Mouse (Mus musculus) macrophage (primary cell): ENCODE results near the gene Ripor2. TPM values are rescaled to one million over a fixed set of nuclear protein-coding genes. Genes with fewer than 3 reads are reported as not detected.

Source experiments
- H3K27ac ChIP-seq: fragments of 350-480 bp; formaldehyde crosslinking; 2 replicates; pipeline ENCODE4 v1.9.0; 2021
- H3K36me3 ChIP-seq: fragments of 350-480 bp; formaldehyde crosslinking; 2 replicates; pipeline ENCODE4 v1.9.0; 2021; ENCODE audit errors: inconsistent target
- H3K4me3 ChIP-seq: fragments of 350-480 bp; formaldehyde crosslinking; 2 replicates; pipeline ENCODE4 v1.9.0; 2021; ENCODE audit errors: inconsistent target
- H3K79me2 ChIP-seq: fragments of 350-480 bp; formaldehyde crosslinking; 2 replicates; pipeline ENCODE4 v1.9.0; 2021; ENCODE audit errors: inconsistent target
- WGBS: methylation state at CpG from one replicate; pipeline ENCODE4 v1.1.7; 2026; ENCODE audit warnings: inconsistent platforms; ENCODE audit not compliant: missing documents; 5-methylcytosine and 5-hydroxymethylcytosine counted together
- polyA plus RNA-seq: library from polyadenylated mRNA; stranded (reverse); fragments of 250-400 nt; gene quantifications from 3 replicates; pipeline ENCODE4 v1.2.4, GENCODE M21; 2018; ENCODE audit warnings: inconsistent platforms

Ripor2 gene
- polyA plus RNA-seq, 1 experiment from 2014 or later, result 0.46 TPM

DNA sequence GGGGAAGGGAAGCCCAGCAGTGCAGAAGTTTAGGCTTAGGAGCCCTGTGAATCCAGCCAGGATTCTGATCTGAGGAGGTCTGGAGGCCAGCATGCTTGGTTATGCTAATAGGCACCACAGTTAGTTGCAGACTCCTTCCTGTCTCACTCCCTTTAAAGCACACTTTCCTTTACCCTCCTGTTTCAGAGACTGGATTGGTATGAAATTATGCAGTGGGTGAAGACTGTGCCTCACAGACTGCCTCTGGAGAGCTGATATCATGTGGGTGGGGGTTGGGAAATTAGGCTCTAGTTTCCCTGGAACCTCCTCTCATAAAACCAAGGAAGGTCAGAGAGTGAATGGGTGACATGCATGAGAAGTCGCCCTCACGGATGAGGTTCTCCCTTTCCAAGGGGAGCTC, 88.7 kb downstream of the Ripor2 start:
- Histone ChIP-seq H3K4me3 (no peak overlapping the region), H3K36me3 (no peaks in the 10 kb centered on the region), H3K27ac (no peak overlapping the region), H3K79me2 (no peaks in the 10 kb centered on the region)
- WGBS, result no CpG with 5 or more reads among the region's 2 CpGs

DNA sequence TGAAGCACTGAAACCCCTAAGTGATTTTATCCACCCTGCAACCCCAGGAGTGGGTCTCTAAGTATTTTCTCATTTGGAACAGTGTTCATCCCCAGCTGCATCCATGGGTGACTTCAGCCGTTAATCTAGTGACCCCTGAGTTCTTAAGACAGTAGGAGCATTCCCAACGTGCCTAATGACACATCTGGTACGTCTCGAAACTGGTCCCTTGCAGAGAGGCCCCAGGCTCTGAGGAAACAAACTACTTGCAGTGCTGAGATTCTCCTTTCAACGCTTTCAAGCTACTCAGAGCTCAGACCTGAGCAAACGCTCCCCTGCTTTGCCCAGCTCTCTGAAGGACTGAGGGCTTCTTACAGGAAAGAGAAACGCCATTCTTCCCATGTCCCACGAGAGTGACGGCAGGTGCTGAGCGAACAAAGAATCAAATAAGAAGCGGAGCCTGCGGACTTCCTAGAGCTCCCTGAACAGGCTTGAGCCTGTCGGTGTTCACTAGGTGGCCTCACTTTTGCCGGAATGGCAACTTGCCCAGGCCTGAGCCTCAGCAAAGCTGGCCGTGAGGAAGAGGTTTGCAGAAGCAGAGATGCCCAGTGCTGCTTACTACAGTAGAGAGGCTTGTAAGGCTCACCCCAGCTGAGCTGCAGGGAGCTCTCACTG, 97.2 kb downstream of the Ripor2 start:
- no peaks in the 10 kb centered on the region for H3K36me3 ChIP-seq
- H3K27ac ChIP-seq, result no peak overlapping the region
- 93% methylated on average over 15 of the region's 15 CpGs for WGBS
- no peak overlapping the region for H3K4me3 ChIP-seq
- no peaks in the 10 kb centered on the region for H3K79me2 ChIP-seq

- H3K27ac ChIP-seq, result no peak overlapping the region
- no peak overlapping the region for H3K4me3 ChIP-seq
- no peaks in the 10 kb centered on the region for H3K79me2 ChIP-seq
- no peaks in the 10 kb centered on the region for H3K36me3 ChIP-seq
- WGBS, result 84% methylated on average over 4 of the region's 4 CpGs
Observed at GRCm38 (mm10) chr13:24680951-24681350, 99.0 kb downstream of the Ripor2 start.

DNA sequence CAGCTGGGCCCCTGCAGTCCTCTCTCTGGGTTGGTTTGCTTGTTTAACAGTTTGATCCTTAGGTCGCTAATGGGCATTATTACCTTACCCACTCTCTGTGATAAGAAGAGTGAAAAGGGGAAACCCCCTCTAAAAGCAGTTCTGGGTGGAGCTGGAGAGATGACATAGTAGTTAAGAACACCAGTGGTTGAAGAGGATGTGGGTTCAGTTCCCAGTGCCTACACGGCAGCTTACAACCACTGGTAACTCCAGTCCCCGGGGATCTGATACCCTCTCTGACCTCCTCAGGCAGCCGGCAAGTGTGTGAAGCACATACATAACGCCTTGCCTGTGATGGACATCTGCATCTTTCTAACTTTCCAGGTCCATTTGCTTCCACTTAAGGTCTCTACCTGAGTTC, 100.4 kb downstream of the Ripor2 start:
- WGBS, result 84% methylated on average over 5 of the region's 5 CpGs
- Histone ChIP-seq H3K79me2 (no peaks in the 10 kb centered on the region), H3K27ac (no peak overlapping the region), H3K4me3 (no peak overlapping the region), H3K36me3 (no peaks in the 10 kb centered on the region)

GRCm38 (mm10) chr13:24684503-24684902, 102.5 kb downstream of the Ripor2 start:
- Histone ChIP-seq H3K27ac (no peak overlapping the region), H3K36me3 (no peaks in the 10 kb centered on the region), H3K79me2 (no peaks in the 10 kb centered on the region), H3K4me3 (no peak overlapping the region)
- WGBS, result 32% methylated on average over 2 of the region's 2 CpGs

DNA sequence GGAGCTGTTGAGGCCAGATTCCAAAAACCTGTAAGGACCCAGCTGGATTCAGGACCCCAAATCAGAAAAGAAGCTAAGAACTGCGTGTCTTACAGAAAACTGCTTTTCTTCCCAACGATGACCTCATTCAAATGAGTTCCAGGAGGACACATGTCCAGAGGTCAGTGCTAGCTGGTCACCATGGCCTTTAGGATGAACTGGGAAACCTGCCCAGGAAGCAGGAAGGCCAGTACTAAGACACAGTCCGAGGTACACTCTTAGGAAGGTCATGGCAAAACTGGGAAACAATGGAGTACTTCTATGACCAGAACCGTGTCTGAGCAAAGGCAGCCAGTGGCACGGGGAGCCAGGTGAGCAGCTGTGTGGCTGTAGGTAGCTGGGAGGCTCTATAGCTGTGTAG, 103.9 kb downstream of the Ripor2 start:
- Histone ChIP-seq H3K27ac (no peak overlapping the region), H3K79me2 (no peaks in the 10 kb centered on the region), H3K36me3 (no peaks in the 10 kb centered on the region), H3K4me3 (no peak overlapping the region)
- WGBS, result 97% methylated on average over 5 of the region's 5 CpGs

DNA sequence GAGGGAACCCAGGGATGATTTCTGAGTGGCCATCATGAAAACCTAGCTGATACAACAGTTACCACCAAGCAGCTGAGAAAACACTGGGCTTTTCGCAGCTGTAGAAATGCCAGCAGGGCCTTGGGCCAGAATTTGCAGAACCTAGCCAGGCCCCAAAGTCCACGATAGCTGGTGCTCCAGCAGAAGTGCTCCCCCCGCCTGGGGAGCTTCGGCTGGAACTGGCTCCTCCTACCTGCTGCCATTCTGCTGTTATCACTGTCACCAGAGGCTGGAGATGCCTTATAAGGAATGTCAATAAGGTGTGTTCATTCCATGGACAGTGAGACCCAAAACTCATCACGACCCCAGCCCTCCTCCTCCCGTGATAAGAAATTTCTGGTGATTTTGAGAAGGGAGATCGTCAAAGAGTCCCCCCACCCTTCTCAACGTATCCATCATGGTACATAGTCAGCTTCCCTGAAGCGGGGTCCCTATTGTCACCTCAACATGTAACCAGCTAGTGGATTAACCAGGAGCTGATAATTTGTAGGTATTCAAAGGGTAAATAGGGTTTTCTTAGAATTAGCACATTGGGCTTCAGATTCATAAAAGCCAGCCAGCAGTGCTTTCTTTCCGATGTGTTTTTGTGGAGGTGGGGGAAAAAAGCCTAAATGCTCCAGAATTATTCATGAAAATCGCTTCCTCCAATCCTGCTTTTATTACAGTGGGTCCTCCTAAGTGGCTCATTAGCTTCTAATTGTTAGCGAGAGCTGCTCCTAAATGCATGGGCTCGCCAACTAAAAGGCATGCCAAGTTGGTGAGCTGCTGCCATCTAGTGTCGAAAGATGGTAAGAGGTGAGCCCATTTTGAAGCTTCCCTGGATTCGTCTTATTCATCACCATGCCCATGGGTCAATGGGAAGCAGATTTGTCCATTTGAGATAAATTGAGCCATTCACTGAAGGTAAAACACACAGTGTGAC, 105.0 kb downstream of the Ripor2 start:
- Histone ChIP-seq H3K27ac (no peak overlapping the region), H3K4me3 (no peak overlapping the region), H3K79me2 (no peaks in the 10 kb centered on the region), H3K36me3 (no peaks in the 10 kb centered on the region)
- 69% methylated on average over 15 of the region's 15 CpGs for WGBS

DNA sequence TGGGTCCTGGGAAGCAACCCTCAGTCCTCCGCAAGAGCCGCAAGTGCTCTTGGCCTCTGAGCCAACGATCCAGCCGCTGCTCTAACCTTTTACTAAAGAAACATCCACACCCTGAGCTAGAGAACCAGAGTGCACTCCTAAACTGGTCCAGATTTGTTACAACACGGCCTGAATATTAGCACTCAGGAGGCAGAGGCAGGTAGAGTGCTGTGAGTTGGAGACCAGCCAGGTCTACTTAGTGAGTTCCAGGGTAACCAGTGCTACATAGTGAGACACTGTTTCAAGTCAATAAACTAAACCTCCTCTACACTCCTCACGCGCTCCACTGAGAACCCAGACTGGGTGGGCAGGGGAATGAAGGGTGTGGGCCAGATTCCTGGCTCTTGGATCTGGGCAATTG, 111.3 kb downstream of the Ripor2 start:
- WGBS, result 87% methylated on average over 7 of the region's 7 CpGs
- H3K4me3 ChIP-seq, result no peak overlapping the region
- H3K27ac ChIP-seq, result no peak overlapping the region
- H3K79me2 ChIP-seq, result no peaks in the 10 kb centered on the region
- H3K36me3 ChIP-seq, result no peaks in the 10 kb centered on the region

DNA sequence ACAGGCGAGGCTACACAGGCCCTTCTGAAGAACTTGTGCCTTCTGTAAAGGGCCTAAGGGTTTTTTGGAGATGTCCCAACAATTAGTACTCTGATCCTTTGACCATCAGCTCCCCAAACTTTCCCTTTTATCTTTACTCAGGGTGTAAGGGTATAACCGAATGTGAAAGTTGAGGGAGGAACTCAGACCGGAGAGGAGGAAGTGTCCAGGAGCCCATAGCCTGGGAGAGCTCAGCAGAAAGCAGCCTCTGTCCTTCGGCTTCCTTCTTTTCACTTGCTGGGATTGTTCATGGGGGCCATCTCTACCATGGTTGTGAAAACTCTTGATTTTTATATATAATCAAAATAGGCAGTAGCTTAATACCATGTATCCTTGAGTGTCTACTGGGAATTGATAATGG, 116.8 kb downstream of the Ripor2 start:
- Histone ChIP-seq H3K27ac (no peak overlapping the region), H3K36me3 (no peaks in the 10 kb centered on the region), H3K4me3 (no peak overlapping the region), H3K79me2 (no peaks in the 10 kb centered on the region)
- WGBS, result 29% methylated on average over 4 of the region's 4 CpGs

- Histone ChIP-seq H3K36me3 (no peaks in the 10 kb centered on the region), H3K79me2 (no peaks in the 10 kb centered on the region), H3K4me3 (no peak overlapping the region), H3K27ac (no peak overlapping the region)
- 92% methylated on average over 5 of the region's 5 CpGs for WGBS
Observed at GRCm38 (mm10) chr13:24702128-24702527, 120.1 kb downstream of the Ripor2 start.

DNA sequence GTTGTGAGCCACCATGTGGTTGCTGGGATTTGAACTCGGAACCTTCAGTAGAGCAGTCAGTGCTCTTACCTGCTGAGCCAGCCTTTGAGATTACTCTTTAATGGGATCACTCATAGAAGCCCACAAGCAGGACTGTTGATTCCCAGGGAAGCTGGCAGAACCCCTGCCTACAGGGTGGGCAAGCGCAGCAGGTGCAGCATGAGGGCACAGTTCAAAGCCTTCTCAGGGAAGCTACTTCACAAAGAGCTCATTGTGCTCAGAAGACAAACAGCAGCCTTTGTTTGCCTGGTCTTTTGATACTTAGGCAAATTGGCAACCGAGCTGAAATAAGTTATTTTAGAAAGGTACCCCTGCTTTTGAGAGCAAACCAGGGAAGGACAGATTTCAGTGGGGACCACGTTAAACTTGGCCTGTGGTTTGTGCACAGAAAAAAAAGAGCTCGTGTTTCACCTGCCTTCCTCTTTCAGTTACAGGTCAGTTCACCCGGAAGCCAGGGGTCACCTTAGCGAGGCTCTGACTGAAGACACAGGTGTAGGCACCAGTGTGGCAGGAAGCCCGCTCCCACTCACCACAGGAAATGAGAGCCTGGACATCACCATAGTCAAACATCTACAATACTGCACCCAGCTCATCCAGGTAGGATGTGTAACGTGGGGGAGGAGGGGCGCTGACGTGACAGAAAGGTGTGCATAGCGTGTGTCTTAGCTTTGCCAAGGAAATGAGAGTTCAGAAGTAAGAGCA, 127.8 kb downstream of the Ripor2 start:
- no peaks in the 10 kb centered on the region for H3K36me3 ChIP-seq
- no peak overlapping the region for H3K27ac ChIP-seq
- no peak overlapping the region for H3K4me3 ChIP-seq

DNA sequence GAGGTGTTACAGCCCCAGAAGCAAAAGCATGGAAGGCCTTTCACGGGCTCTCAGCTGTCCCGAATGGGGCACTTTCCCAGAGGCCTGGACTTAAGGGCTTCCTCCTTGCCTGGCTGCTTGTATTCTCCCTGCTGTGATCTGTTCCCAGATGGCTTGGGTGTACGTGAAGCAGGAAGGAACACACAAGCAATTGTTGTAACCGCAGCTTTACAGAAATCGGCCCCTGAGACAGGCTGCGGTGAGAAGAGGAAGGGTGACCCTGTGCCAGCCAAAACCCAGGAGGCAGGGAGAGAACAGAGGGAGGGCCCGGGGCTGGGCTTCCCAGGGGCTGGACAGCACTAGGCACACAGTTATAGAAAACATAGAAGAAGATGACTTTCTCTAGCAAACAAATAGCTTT, 129.0 kb downstream of the Ripor2 start:
- Histone ChIP-seq H3K27ac (no peak overlapping the region), H3K36me3 (no peaks in the 10 kb centered on the region), H3K79me2 (no peaks in the 10 kb centered on the region), H3K4me3 (no peak overlapping the region)
- 23% methylated on average over 7 of the region's 7 CpGs for WGBS

More for the DNA sequence above, 127.8 kb downstream of the Ripor2 start:
- 86% methylated on average over 12 of the region's 12 CpGs for WGBS
- no peaks in the 10 kb centered on the region for H3K79me2 ChIP-seq

DNA sequence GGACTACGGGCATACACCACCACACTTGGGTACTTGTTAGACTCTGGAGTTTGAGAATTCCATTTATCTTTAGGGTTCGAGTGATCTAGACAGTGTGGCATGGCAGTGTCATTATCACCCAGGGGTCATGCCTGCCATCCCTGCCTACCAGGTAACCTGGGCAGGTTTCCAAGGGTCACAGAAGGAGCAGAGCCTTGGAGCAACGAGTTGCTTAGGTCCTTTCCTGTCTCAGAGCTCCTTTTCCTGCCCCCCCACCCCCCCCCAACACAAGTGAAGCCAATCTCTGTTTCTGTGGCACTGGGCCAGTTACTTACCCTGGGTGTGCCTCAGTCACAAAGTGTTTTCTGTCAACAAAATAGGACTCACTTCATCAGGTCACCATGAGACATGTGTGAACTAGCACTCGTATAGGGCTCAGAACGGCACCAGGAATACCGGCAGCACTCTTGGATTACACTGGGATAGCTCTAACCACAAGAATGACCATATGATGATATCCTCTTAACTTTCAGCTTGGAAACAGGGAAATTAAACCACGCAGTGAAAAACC, 130.7 kb downstream of the Ripor2 start:
- H3K36me3 ChIP-seq, result no peaks in the 10 kb centered on the region
- no peak overlapping the region for H3K27ac ChIP-seq
- no peak overlapping the region for H3K4me3 ChIP-seq
- 85% methylated on average over 7 of the region's 7 CpGs for WGBS
- H3K79me2 ChIP-seq, result no peaks in the 10 kb centered on the region

DNA sequence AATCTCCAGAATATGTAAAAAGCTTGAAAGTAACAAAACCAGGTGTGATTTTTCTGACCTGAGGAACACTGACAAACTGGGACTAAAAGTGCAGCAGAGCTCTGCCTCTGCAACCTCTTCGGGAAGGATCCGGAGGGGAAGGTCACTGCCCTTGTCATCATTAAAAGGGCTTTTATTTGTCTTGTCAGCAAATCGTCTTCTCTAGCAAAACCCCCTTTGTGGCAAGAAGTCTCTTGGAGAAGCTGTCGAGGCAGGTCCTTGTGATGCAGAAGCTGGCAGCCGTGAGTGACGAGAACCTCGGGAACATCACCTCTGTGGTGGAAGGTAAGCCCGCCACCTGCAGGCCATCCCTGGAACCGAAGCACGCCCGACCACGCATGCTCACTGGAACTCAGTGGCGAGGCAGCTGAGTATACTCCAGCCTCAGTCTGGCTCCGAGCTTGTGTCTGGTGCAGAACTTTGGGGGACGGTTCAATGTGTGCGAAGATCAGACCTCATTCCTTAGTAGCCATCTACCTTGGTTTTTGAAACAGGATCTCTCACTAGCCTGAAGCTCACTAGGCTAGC, 131.5 kb downstream of the Ripor2 start:
- no peak overlapping the region for H3K4me3 ChIP-seq
- H3K27ac ChIP-seq, result no peak overlapping the region
- no peaks in the 10 kb centered on the region for H3K79me2 ChIP-seq
- no peaks in the 10 kb centered on the region for H3K36me3 ChIP-seq
- 80% methylated on average over 16 of the region's 16 CpGs for WGBS
